Mouse (Mus musculus): ENCODE measurements around the gene Git2. TPM values are rescaled to one million over a fixed set of nuclear protein-coding genes. Genes with fewer than 3 reads are reported as not detected.

Gene Git2
- polyA plus RNA-seq, 1 experiment from 2014 or later = 14.8 TPM

DNA sequence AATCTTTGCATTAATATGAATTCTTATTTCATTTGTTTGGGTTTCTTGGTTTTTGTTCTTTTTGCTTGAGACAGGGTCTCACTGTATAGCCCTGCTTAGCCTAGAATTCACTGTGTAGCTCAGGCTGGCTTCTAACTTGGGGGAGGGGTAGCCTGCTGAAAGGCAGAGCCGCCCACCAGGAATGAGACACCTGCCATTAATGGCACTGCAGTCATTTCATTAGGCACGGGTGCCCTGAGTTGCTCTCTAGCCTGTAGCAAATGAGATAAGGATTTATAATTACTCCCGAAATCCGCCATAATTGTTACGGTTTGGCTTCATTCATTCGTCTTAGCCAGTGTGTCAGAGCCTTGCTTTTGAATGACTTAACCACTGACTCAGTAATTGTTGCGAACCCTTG, 857 bp upstream of the Git2 start:
- Histone ChIP-seq H3K4me1 (replicated peaks) (peaks cover 79% of the 10 kb centered on the region), H3K4me2 (peak overlapping the region; percentile 93), H3K27ac (peak overlapping the region; percentile 43), H3K4me3 (replicated peaks) (peak overlapping the region; percentile 100), H3K36me3 (no peaks in the 10 kb centered on the region; the same call in 1 of the 2 replicates), H3K9me3 (replicated peaks) (no peaks in the 10 kb centered on the region), H3K9ac (peak overlapping the region; percentile 100), H3K27me3 (no peaks in the 10 kb centered on the region)
- ATAC-seq (ENCODE audit: low read depth) (no peak), DNase-seq (no peak)
- WGBS (ENCODE audit: insufficient replicate concordance) = 40% methylated on average over 7 of the region's 7 CpGs

DNA sequence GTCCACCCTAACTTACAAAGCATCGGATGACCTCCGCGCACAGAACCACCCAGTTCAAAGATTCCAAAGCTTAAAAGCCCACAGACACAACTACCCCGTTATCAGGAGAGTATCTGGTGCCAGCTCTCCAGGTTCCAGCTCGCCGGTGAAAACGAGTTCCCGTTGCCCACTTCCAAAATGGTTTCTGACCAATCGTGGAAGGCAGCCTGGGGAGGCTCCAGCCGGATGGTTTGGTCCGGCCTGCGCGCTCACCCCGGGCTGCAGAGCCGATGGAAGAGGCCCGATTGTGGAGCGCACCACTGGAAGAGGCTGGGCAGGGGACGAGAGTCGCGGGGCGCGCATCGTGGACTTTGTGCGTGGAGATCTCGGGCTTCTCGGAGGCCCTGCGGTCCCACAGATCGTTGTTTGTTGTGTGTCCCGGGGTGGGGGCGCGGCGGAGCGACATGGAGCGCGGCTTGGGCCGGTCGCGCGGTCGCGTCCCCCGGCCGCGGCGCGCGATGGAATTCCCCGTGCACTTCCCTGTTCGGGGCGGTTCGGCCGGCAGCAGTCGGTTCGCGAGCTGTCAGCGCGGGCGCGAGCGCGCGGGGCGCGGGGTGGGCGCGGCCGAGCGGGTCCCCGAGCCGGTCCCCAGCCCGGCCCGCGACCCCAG, 790 bp downstream of the Git2 start, which contains the start of gene Ankrd13a:
Gene Ankrd13a, plus strand, starts transcription at position 275 of the 649 bp plus-strand sequence.
- H3K9ac ChIP-seq = peak within 1 kb of the TSS; percentile 100
- no peaks in the 10 kb centered on the region for H3K27me3 ChIP-seq
- peak within 1 kb of the TSS; percentile 100 for H3K4me3 ChIP-seq (replicated peaks)
- no peaks in the 10 kb centered on the region for H3K9me3 ChIP-seq (replicated peaks)
- H3K36me3 ChIP-seq = no peaks in the 10 kb centered on the region; the same call in 1 of the 2 replicates
- peaks cover 78% of the 10 kb centered on the region for H3K4me1 ChIP-seq (replicated peaks)
- DNase-seq = peak; percentile 88
- H3K27ac ChIP-seq = peak within 1 kb of the TSS; percentile 89
- ATAC-seq (ENCODE audit: low read depth) = peak; percentile 81
- WGBS (ENCODE audit: insufficient replicate concordance) = under 1% methylated on average over 53 of the region's 73 CpGs
- peak within 1 kb of the TSS; percentile 93 for H3K4me2 ChIP-seq

DNA sequence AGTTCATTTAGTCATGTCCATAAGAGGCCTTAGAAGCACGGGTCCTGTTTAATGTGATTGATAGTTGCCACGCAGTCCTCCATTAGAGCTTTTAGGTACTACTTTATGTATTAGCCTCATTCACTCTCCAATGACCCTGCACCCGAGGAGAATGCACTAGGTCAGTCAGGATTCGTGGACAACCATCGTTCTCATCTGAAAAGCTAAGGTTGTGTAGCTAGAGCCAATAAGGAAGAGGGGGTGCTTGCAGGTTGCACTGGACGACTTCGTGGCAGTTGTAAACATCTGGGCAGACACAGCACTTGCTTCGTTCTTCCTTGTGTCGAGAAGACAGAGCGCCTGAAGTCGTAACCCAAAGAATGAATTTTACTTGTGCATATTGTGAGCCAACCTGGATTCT, 1.5 kb downstream of the Git2 start:
- 2% methylated on average over 11 of the region's 11 CpGs for WGBS (ENCODE audit: insufficient replicate concordance)
- Histone ChIP-seq H3K4me1 (replicated peaks) (peaks cover 72% of the 10 kb centered on the region), H3K4me3 (replicated peaks) (peak overlapping the region; percentile 100), H3K27me3 (no peaks in the 10 kb centered on the region), H3K9ac (peak overlapping the region; percentile 100), H3K27ac (peak overlapping the region; percentile 89), H3K36me3 (peaks cover 5% of the 10 kb centered on the region; the same call in 1 of the 2 replicates), H3K4me2 (peak overlapping the region; percentile 93), H3K9me3 (replicated peaks) (no peaks in the 10 kb centered on the region)
- DNase-seq (no peak), ATAC-seq (ENCODE audit: low read depth) (0 out of 2 replicates have a peak, but pooled peaks have one; percentile 7)

DNA sequence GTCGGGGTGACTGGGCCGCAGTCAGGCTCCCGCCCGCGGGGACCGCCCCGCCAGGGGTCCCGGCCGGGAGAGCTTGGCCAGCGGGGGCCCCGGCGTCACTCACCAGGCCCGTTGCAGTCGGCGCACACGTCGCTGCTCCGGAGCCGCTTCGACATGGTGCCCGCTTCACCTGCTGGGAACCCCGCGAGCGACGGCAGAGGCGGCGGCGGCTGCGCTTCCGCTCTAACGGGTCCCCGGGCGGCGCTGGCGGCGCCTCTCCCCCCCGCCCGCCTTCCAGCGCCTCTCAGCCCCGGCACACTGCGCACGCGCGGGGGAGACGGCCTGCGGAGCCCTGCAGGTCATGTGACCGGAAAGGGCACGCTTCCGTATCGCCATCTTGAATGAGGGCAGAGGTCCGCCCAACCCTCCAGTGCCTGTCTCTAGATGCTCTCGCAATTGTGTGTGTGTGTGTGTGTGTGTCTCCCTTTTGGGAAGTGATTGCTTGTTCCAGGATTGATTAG, 2.1 kb downstream of the Git2 start:
- Histone ChIP-seq H3K4me3 (replicated peaks) (peak overlapping the region; percentile 100), H3K27me3 (no peaks in the 10 kb centered on the region), H3K36me3 (peaks cover 6% of the 10 kb centered on the region; the same call in 1 of the 2 replicates), H3K9me3 (replicated peaks) (no peaks in the 10 kb centered on the region), H3K4me2 (peak overlapping the region; percentile 93), H3K9ac (peak overlapping the region; percentile 100), H3K27ac (peak overlapping the region; percentile 90), H3K4me1 (replicated peaks) (peaks cover 67% of the 10 kb centered on the region)
- ATAC-seq (ENCODE audit: low read depth) = peak; percentile 76
- WGBS (ENCODE audit: insufficient replicate concordance) = 0% methylated on average over 50 of the region's 52 CpGs
- peak; percentile 96 for DNase-seq

DNA sequence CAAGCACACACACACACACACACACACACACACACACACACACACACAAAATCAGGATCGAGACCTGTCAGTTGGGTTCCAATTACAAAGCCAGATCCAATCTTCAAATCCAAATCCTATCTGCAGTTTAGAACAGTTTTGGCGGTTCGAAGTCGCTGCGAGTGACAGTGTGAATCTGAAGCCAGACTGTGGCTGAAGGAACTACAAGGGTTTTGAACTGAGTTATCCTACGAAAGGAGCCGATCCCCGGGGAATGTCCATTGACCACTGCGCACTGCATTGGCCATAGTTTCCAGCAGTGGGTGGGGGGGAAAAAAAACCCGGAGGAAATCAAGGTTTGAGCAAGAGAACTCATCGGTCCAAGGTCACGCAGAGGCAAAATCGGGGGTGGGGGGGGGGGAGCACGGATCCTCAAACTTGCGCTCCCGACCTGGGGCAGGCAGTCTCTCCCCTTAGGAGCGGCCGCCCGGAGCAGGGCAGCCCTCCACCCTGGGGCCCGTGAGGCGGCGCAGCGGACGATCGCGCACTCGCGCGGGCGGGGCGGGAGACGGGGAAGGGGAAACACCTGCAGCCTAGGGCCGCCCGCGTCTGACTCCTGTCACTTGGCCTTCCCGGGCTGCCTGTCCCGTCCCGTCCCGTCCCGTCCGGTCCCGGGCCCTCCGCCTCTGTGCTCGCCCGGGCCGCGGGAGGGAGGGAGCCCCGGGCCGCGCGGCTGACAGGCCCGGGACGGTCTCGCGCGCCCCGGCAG, 2.7 kb downstream of the Git2 start:
- H3K27ac ChIP-seq = peak overlapping the region; percentile 90
- H3K4me2 ChIP-seq = peak overlapping the region; percentile 93
- peak; percentile 57 for ATAC-seq (ENCODE audit: low read depth)
- H3K9ac ChIP-seq = peak overlapping the region; percentile 100
- H3K27me3 ChIP-seq = no peaks in the 10 kb centered on the region
- DNase-seq = peak; percentile 51
- peaks cover 6% of the 10 kb centered on the region; the same call in 1 of the 2 replicates for H3K36me3 ChIP-seq
- peak overlapping the region; percentile 100 for H3K4me3 ChIP-seq (replicated peaks)
- no peaks in the 10 kb centered on the region for H3K9me3 ChIP-seq (replicated peaks)
- under 1% methylated on average over 27 of the region's 57 CpGs for WGBS (ENCODE audit: insufficient replicate concordance)
- H3K4me1 ChIP-seq (replicated peaks) = peaks cover 67% of the 10 kb centered on the region

DNA sequence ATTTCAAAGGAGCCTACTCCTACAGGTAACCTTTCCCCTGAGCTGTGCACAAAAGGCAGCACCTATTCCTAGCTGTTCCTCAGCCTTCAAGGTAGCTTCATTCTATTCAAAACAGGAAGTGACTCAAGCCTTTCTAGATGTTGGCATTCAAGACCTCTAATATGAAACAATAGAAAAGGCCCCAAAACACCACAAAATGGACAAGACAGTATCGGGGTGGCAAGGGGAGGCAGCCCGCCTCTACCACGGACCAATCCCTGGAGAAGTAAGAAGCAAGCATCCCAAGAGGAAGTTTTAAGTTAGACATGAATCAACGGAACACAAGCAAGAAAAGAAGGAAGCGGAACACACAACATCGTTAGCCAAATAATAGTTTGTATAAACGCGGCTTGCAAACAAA, 3.5 kb downstream of the Git2 start:
- ATAC-seq (ENCODE audit: low read depth) = no peak
- no peaks in the 10 kb centered on the region for H3K9me3 ChIP-seq (replicated peaks)
- H3K27me3 ChIP-seq = no peaks in the 10 kb centered on the region
- peak overlapping the region; percentile 100 for H3K9ac ChIP-seq
- H3K4me1 ChIP-seq (replicated peaks) = peaks cover 64% of the 10 kb centered on the region
- peaks cover 8% of the 10 kb centered on the region; the same call in 1 of the 2 replicates for H3K36me3 ChIP-seq
- no peak for DNase-seq
- peak overlapping the region; percentile 93 for H3K4me2 ChIP-seq
- 29% methylated on average over 8 of the region's 8 CpGs for WGBS (ENCODE audit: insufficient replicate concordance)
- peak overlapping the region; percentile 100 for H3K4me3 ChIP-seq (replicated peaks)
- H3K27ac ChIP-seq = peak overlapping the region; percentile 90; the same call in 1 of the 2 replicates

DNA sequence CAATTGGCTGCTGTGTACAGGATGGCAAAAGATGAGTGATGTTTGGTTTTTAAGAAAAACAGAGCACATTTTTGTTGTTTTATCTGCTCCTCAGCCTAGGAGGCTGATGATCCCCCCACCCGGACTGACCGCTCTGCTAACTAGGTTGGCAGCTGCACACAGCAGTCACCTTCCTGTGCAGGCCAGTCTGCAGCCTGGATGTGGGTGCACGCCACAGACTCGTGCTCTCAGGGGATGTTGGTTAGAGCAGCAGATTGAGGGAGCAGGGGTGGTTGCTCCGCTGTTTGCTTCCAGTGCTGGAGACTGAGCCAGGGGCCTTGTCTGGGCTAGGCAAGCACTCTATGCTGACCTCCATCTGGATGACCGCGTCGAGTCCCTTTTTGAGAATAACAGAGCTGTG, 5.5 kb downstream of the Git2 start:
- WGBS (ENCODE audit: insufficient replicate concordance) = 76% methylated on average over 8 of the region's 8 CpGs
- ATAC-seq (ENCODE audit: low read depth) = no peak
- peaks cover 26% of the 10 kb centered on the region for H3K36me3 ChIP-seq

DNA sequence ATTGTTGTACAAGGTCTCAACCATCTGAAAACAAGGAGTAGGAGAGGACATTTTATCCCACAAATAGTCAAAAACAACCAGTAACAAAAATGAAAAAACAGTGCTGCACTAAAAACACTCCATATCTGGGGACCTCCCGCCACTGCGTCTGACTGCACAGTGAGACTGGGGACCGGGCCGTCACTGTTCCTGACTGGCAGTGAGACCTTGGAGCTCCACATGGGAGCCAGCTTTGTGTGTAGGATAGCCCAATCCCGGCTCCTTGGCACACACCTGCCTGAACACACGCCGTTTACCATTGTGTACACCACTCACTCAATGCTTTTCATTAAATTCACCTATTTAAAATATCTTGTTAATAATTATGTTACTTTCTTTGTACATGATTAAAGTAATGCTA, 8.1 kb downstream of the Git2 start:
- 78% methylated on average over 7 of the region's 7 CpGs for WGBS (ENCODE audit: insufficient replicate concordance)
- Histone ChIP-seq H3K9ac (no peak overlapping the region), H3K4me1 (replicated peaks) (peaks cover 42% of the 10 kb centered on the region), H3K9me3 (replicated peaks) (no peaks in the 10 kb centered on the region), H3K4me2 (no peak overlapping the region), H3K27ac (no peak overlapping the region), H3K36me3 (peaks cover 49% of the 10 kb centered on the region), H3K4me3 (replicated peaks) (no peak overlapping the region), H3K27me3 (no peaks in the 10 kb centered on the region)
- ATAC-seq (ENCODE audit: low read depth) = no peak
- no peak for DNase-seq

More for the DNA sequence above, 5.5 kb downstream of the Git2 start:
- no peak for DNase-seq
- H3K9me3 ChIP-seq (replicated peaks) = no peaks in the 10 kb centered on the region
- H3K4me2 ChIP-seq = no peak overlapping the region
- H3K27ac ChIP-seq = no peak overlapping the region
- peaks cover 53% of the 10 kb centered on the region for H3K4me1 ChIP-seq (replicated peaks)
- no peak overlapping the region for H3K4me3 ChIP-seq (replicated peaks)
- no peak overlapping the region for H3K9ac ChIP-seq
- H3K27me3 ChIP-seq = no peaks in the 10 kb centered on the region

DNA sequence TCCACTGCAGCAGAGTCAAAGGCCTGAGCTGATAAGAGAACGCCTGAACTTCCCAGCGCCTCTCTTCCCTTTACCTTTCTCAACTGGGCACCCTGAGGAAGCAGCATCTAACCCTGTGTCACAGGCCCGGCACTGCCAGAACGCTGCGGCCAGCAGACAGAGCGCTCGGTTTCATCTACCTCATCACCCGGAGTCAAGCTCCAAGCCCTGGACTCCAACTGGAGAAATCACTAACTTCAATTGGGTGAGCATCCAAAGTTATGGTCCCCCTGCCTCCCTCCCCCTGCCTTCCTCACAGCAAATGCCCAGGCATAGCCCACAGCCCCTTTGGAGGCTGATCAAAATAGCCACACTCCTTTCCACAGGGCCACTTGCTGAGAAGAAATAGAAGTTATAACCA, 8.6 kb downstream of the Git2 start:
- Histone ChIP-seq H3K27me3 (no peaks in the 10 kb centered on the region), H3K4me1 (replicated peaks) (peaks cover 37% of the 10 kb centered on the region), H3K36me3 (peaks cover 54% of the 10 kb centered on the region), H3K4me2 (no peak overlapping the region), H3K9ac (no peak overlapping the region), H3K9me3 (replicated peaks) (no peaks in the 10 kb centered on the region), H3K27ac (no peak overlapping the region), H3K4me3 (replicated peaks) (no peak overlapping the region)
- 57% methylated on average over 8 of the region's 8 CpGs for WGBS (ENCODE audit: insufficient replicate concordance)
- ATAC-seq (ENCODE audit: low read depth) (no peak), DNase-seq (no peak)

DNA sequence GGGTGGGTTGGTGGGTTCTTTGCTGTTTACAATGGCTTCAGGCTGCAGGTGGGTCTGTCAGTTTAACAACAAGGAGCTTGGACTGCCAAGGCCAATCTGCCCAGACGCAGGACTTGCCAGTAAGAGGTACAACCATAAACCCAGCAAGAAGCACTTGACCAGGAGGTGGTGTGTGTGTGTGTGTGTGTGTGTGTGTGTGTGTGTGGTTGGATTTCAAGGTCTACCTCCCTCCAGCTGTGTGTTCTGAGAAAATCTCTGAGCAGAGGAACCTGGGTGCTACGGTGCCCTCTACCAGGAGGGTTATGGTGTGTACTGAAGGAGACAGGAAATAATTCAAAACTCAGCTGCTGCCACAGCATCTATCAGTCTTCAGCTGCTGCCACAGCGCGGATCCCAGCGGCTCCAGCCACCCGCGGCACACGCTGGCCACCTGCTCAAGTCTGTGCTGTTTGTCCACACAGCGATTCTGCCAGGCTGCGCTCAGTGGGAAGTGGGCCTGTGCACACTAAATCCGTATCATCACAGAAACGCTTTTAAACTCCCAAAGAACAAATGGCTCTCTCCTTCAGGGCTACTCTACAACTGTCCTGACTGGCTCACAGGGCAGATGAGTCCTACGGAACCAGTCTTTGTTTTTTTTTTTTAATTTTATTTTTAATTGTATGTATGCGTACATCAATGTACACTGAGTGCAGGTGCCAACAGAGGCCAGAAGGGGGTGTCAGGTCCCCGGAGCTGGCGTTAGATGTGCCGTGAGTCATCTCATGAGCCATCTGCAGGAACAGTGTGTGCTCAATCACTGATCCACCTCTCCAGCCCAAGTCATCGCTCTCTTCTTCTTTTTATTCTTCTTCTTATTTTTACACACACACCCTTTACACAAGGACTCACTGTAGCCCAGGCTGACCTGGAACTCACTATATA, 10.2 kb downstream of the Git2 start:
- DNase-seq = no peak
- WGBS (ENCODE audit: insufficient replicate concordance) = 84% methylated on average over 18 of the region's 18 CpGs
- peaks cover 63% of the 10 kb centered on the region for H3K36me3 ChIP-seq

More for the DNA sequence above, 10.2 kb downstream of the Git2 start:
- no peak overlapping the region for H3K27ac ChIP-seq
- no peaks in the 10 kb centered on the region for H3K9me3 ChIP-seq (replicated peaks)
- peaks cover 21% of the 10 kb centered on the region for H3K4me1 ChIP-seq (replicated peaks)
- H3K27me3 ChIP-seq = no peaks in the 10 kb centered on the region
- no peak overlapping the region for H3K4me3 ChIP-seq (replicated peaks)
- no peak for ATAC-seq (ENCODE audit: low read depth)
- no peak overlapping the region for H3K9ac ChIP-seq
- no peak overlapping the region for H3K4me2 ChIP-seq
